Mouse (Mus musculus) liver, embryonic 14.5 days (tissue): ENCODE measurements around the gene Polr3h.
A peak's percentile ranks its signal among the peaks of the same experiment; 100 is the strongest.

ENCODE experiments used
- CTCF ChIP-seq: IDR thresholded peaks from 2 replicates; pipeline ENCODE4 v1.5.1; 2016; ENCODE audit warnings: antibody characterized with exemption, low read depth, control low read depth
- EP300 ChIP-seq: IDR thresholded peaks from 2 replicates; pipeline ENCODE4 v1.6.1; 2016; ENCODE audit warnings: antibody characterized with exemption, low read depth

DNA sequence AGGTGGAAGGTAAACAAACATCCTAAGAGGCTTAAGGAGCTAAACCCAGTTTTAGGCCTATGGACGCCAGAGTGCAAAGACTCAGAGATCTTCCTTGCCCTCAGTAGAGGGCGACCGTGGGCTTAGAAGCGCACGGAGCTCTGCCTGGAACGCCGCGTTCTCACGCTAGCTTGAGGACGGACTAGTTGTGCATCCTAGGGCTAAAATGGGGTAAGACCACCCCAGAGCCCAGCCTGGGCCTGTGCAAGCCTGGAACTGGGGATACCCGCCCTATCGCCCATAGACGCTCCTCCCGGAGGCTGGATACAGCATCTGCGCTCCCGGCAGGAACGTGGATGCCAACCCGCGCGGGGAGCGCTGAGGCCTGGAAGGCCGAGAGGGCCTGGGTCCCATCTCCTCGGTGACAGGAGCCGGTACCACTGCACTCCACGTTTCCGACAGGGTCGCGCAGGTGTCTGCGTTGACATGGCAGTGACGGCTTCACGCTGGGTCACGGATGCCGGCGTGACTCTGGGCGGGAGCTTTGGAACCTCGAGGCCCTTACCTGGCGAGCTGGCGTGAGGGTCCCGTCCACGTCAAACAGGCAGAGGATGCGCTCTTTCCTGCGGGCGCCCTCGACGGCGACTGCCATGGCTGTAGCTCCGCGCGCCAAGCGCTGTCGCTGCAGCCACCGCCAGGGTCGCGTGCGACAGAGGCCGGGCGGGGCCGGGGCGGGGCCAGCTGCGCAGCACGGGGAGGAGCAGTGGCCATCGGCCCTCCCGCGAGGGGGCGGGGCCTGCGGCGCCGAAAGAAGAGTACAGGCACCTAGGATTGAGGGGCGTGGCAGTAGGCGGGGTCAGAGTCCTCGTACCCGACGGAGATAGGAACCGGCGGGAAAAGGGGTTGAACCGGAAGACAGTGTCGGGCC, 34.4 kb upstream of the Polr3h start, which contains the start of gene Pmm1:
- TF ChIP-seq CTCF: peak; percentile 94
- TF ChIP-seq EP300: no peak
